Mouse (Mus musculus): Measurements from ENCODE around the gene Lmx1b. TPM values are rescaled to one million over a fixed set of nuclear protein-coding genes. Genes with fewer than 3 reads are reported as not detected.

Lmx1b gene
- polyA plus RNA-seq, 1 experiment: not detected

GRCm38 (mm10) chr2:33642650-33643458 is 2.5 kb upstream of the Lmx1b start:
- Histone ChIP-seq H3K4me2 (ENCODE audit: low read depth) (no peak overlapping the region), H3K36me3 (ENCODE audit: control insufficient read depth, insufficient read depth) (no peaks in the 10 kb centered on the region), H3K4me3 (no peak overlapping the region), H3ac (ENCODE audit: control insufficient read depth, insufficient read length) (no peak overlapping the region), H3K27me3 (ENCODE audit: control insufficient read depth, insufficient read depth, insufficient read length) (peaks cover 93% of the 10 kb centered on the region), H3K79me2 (ENCODE audit: control insufficient read depth, insufficient read depth) (no peaks in the 10 kb centered on the region)
- TF ChIP-seq MYOG (IDR thresholded peaks at IDR 0.05; ENCODE audit: control insufficient read depth in 1 of 3, insufficient read depth in 1 of 3, insufficient read length in 2 of 3, low read depth in 2 of 3): no peak
- no peak for TF ChIP-seq MYOD1 (IDR thresholded peaks at IDR 0.05; ENCODE audit: control insufficient read depth in 1 of 3, insufficient read length in 2 of 3, low read depth in 2 of 3)

- Histone ChIP-seq H3K27me3 (ENCODE audit: control insufficient read depth, insufficient read depth, insufficient read length) (peaks cover 93% of the 10 kb centered on the region), H3ac (ENCODE audit: control insufficient read depth, insufficient read length) (no peak overlapping the region), H3K4me2 (ENCODE audit: low read depth) (no peak overlapping the region), H3K79me2 (ENCODE audit: control insufficient read depth, insufficient read depth) (no peaks in the 10 kb centered on the region), H3K4me3 (no peak overlapping the region), H3K36me3 (ENCODE audit: control insufficient read depth, insufficient read depth) (no peaks in the 10 kb centered on the region)
- TF ChIP-seq TCF12 (IDR thresholded peaks at IDR 0.05; ENCODE audit: insufficient read depth, poor library complexity, severe bottlenecking) (no peak), SRF (IDR thresholded peaks at IDR 0.05; ENCODE audit: control insufficient read depth, insufficient read length, low read depth) (no peak), POLR2AphosphoS2 (IDR thresholded peaks at IDR 0.05; ENCODE audit: insufficient read length, low read depth) (no peak), MYOD1 (IDR thresholded peaks at IDR 0.05; ENCODE audit: control insufficient read depth in 1 of 3, insufficient read length in 2 of 3, low read depth in 2 of 3) (no peak), MAX (IDR thresholded peaks at IDR 0.05; ENCODE audit: low read depth) (no peak), TCF3 (IDR thresholded peaks at IDR 0.05; ENCODE audit: insufficient read length, low read depth) (no peak), MYOG (IDR thresholded peaks at IDR 0.05; ENCODE audit: control insufficient read depth in 1 of 3, insufficient read depth in 1 of 3, insufficient read length in 2 of 3, low read depth in 2 of 3) (no peak), REST (IDR thresholded peaks at IDR 0.05; ENCODE audit: insufficient read depth, insufficient read length) (no peak), USF1 (IDR thresholded peaks at IDR 0.05; ENCODE audit: low read depth) (no peak), CEBPB (IDR thresholded peaks at IDR 0.05; ENCODE audit: insufficient read depth, poor library complexity, severe bottlenecking) (no peak), POLR2A (IDR thresholded peaks at IDR 0.05; ENCODE audit: insufficient read length, low read depth) (no peak), E2F4 (IDR thresholded peaks at IDR 0.05; ENCODE audit: insufficient read depth) (no peak)
Observed at GRCm38 (mm10) chr2:33641859-33642571, 1.7 kb upstream of the Lmx1b start.

- H3K4me2 ChIP-seq (ENCODE audit: low read depth): no peak overlapping the region
- peaks cover 95% of the 10 kb centered on the region for H3K27me3 ChIP-seq (ENCODE audit: control insufficient read depth, insufficient read depth, insufficient read length)
- no peak overlapping the region for H3ac ChIP-seq (ENCODE audit: control insufficient read depth, insufficient read length)
- no peak overlapping the region for H3K4me3 ChIP-seq
- TF ChIP-seq CEBPB (IDR thresholded peaks at IDR 0.05; ENCODE audit: insufficient read depth, poor library complexity, severe bottlenecking): no peak
- TF ChIP-seq POLR2A (IDR thresholded peaks at IDR 0.05; ENCODE audit: insufficient read length, low read depth): no peak
- no peak for TF ChIP-seq TCF12 (IDR thresholded peaks at IDR 0.05; ENCODE audit: insufficient read depth, poor library complexity, severe bottlenecking)
- no peak for TF ChIP-seq MYOD1 (IDR thresholded peaks at IDR 0.05; ENCODE audit: control insufficient read depth in 1 of 3, insufficient read length in 2 of 3, low read depth in 2 of 3)
- H3K79me2 ChIP-seq (ENCODE audit: control insufficient read depth, insufficient read depth): no peaks in the 10 kb centered on the region
- no peaks in the 10 kb centered on the region for H3K36me3 ChIP-seq (ENCODE audit: control insufficient read depth, insufficient read depth)
Observed at GRCm38 (mm10) chr2:33640978-33641858, 907 bp upstream of the Lmx1b start.

- H3K36me3 ChIP-seq (ENCODE audit: control insufficient read depth, insufficient read depth): no peaks in the 10 kb centered on the region
- no peak overlapping the region for H3K4me3 ChIP-seq
- peaks cover 95% of the 10 kb centered on the region for H3K27me3 ChIP-seq (ENCODE audit: control insufficient read depth, insufficient read depth, insufficient read length)
- no peaks in the 10 kb centered on the region for H3K79me2 ChIP-seq (ENCODE audit: control insufficient read depth, insufficient read depth)
- no peak overlapping the region for H3K4me2 ChIP-seq (ENCODE audit: low read depth)
- H3ac ChIP-seq (ENCODE audit: control insufficient read depth, insufficient read length): no peak overlapping the region
- TF ChIP-seq SRF (IDR thresholded peaks at IDR 0.05; ENCODE audit: control insufficient read depth, insufficient read length, low read depth) (no peak), REST (IDR thresholded peaks at IDR 0.05; ENCODE audit: insufficient read depth, insufficient read length) (no peak), E2F4 (IDR thresholded peaks at IDR 0.05; ENCODE audit: insufficient read depth) (no peak), CEBPB (IDR thresholded peaks at IDR 0.05; ENCODE audit: insufficient read depth, poor library complexity, severe bottlenecking) (no peak), POLR2AphosphoS2 (IDR thresholded peaks at IDR 0.05; ENCODE audit: insufficient read length, low read depth) (no peak), MYOG (IDR thresholded peaks at IDR 0.05; ENCODE audit: control insufficient read depth in 1 of 3, insufficient read depth in 1 of 3, insufficient read length in 2 of 3, low read depth in 2 of 3) (no peak), TCF3 (IDR thresholded peaks at IDR 0.05; ENCODE audit: insufficient read length, low read depth) (no peak), POLR2A (IDR thresholded peaks at IDR 0.05; ENCODE audit: insufficient read length, low read depth) (no peak), TCF12 (IDR thresholded peaks at IDR 0.05; ENCODE audit: insufficient read depth, poor library complexity, severe bottlenecking) (no peak), MAX (IDR thresholded peaks at IDR 0.05; ENCODE audit: low read depth) (no peak), USF1 (IDR thresholded peaks at IDR 0.05; ENCODE audit: low read depth) (no peak), MYOD1 (IDR thresholded peaks at IDR 0.05; ENCODE audit: control insufficient read depth in 1 of 3, insufficient read length in 2 of 3, low read depth in 2 of 3) (no peak)
Observed at GRCm38 (mm10) chr2:33639301-33640170, 775 bp downstream of the Lmx1b start.

All from myocyte (in vitro differentiated cells).